Mouse (Mus musculus) CD8-positive naive resting alpha-beta T cell, adult 2 months (primary cell): ENCODE results near the gene Olfm1.

ENCODE experiments used
- DNase-seq, 2 experiments: peaks; one replicate each; pipeline ENCODE4 v3.0.0; 2022; ENCODE audit warnings: low read depth in 2 of 2, low spot score in 2 of 2

Gene Olfm1

DNA sequence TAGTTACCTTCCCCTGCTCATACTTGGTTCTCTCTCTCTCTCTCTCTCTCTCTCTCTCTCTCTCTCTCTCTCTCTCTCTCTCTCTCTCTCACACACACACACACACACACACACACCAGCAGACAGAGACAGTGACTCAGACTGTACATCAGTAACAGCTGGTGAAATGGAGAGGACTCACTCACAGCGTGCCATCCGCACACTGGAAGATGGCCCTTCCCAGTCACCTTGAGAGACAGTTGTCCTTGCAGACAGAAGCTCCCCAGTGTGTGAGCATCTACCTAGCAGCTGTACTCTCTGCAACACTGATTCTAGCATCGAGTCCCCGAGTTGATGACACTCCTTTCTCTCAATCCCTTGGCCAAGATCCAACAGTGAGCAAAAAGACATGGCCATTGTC lies 35.6 kb downstream of the Olfm1 start:
- no peak for DNase-seq

DNA sequence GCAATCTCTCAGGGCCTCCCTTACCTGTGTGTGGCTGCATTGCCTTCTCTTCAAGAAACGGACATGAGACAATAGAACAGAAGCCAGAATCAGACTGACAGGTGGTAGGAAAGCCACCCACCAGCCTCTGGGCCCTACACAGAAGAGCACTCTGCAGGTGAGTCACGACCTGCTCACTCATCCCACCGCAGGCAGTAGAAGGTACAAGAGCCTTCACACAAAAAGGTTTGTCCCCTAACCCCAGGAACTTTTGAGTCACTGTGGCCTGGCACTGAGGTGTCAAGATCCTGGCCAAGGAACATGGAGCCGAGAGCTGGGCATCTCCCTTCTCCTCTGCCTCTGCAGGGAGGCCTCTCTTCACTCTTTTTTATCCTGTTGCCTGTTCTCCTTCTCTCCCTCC lies 42.3 kb downstream of the Olfm1 start:
- no peak for DNase-seq

DNA sequence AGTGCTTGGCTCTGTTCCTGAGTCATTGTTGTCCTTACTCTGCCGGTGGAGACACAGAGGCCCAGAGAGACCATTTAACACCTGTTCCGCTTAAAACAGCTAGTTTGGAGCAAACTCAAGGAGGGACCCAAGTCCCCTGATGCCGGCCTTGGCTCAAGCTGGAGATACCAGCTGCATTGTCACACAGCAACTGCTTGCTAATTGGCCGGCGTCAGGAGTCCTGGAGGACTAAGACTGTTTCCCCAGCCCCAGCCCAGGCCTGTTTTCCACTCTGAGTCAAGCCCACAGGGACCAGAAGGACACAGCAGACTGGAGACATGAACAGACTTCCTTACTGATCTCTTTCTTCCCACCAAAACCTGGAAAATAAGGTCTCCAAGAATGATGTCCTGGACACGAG lies 43.7 kb downstream of the Olfm1 start:
- no peak for DNase-seq

DNA sequence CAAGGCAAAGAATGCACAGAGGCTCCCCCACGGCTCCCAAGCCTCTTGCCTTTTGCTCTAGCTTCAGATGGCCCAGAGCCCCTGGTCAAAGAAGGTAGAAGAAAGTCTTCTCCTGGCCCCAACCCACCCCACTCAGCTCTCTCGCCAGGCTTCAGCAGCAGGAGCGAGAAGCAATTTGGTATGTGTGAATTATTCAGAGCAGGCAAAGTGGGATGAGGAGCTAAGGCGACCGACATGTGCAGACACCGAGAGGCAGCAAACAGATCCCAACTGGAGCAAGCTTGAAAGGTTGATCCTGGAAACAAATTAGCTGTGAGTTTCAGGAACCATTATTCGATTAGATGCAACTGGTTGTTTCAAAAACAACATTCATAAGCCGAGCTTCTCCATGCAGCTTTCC lies 46.8 kb downstream of the Olfm1 start:
- DNase-seq = no peak

DNA sequence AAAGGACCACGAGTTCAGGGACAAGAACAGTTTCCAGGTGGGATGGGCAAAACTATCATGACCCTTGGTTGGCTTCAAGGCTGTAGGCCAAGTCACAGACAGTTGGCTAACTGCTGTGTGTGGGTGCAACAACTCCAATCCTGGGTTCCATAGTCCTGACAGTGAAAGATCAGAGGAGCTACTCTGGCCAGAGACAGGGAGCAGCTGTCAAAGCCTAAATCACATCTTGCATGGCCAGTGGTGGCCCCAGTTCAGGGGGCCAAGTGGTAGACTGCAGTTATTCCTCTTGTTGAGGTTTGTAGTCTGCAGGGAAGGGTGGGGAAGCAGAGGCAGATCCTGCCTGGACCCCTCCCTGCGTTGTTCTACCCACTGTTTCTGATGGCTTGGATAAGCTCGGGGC lies 48.1 kb downstream of the Olfm1 start:
- no peak for DNase-seq

GRCm38 (mm10) chr2:28241520-28242221 lies 48.9 kb downstream of the Olfm1 start:
- DNase-seq = no peak

DNA sequence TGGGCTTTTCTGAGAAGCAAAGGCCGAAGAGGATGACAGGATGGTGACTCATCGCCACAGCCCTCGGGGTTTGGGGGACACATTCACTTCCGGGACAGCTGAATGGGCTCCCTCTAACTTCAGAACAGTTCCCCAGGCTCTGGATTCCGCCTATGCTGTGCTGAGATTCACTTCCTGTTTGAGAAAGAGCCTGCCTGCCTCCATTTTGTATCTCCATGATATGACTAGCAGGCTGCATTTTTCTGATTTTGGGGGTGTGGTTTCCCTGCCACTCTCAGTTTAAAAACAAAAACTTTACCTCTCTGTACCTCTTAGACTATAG lies 49.4 kb downstream of the Olfm1 start:
- peak; percentile 3 to 6 for DNase-seq

GRCm38 (mm10) chr2:28244667-28245395 lies 52.0 kb downstream of the Olfm1 start:
- DNase-seq = no peak

GRCm38 (mm10) chr2:28246110-28246653 lies 53.4 kb downstream of the Olfm1 start:
- no peak for DNase-seq

DNA sequence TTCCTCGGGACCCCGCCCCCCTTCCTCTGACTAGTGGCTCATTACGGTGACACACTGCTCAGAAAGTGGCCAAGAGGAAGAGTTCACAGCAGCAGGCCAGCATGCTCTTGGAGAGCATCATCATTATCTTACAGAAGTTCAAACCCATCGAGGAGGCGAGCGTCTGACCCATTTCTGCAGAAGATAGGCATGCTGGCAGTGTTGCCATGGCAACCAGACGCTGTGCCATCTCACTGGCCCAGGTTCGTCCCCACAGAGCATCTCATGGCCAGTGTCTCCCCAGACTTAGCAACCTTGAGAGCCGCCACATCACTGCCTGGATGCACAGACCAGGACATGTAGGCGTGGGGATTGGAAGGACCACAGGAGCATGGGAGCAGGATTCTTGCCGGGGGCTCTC lies 54.3 kb downstream of the Olfm1 start:
- no peak for DNase-seq

GRCm38 (mm10) chr2:28252554-28252953 lies 59.8 kb downstream of the Olfm1 start:
- DNase-seq = no peak

DNA sequence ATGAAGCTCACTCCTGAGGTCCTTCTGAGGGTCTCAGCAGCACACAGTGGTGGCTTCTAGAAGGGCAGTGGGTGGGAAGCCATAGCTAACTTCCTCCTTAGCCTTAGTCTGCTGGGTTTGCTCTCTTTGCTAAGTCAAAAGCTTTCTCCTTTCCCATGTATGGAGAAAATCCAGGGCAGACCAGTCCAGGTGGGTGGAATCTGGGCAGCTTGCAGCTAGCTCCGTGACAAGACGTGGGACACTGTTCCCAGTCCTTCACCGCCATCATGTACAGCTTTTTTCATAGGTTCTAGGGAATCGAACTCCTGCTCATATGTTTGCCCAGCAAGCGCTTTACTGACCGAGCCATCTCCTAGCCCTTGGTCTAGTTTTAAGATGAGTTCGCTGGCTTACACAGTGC lies 63.2 kb downstream of the Olfm1 start:
- DNase-seq = no peak

DNA sequence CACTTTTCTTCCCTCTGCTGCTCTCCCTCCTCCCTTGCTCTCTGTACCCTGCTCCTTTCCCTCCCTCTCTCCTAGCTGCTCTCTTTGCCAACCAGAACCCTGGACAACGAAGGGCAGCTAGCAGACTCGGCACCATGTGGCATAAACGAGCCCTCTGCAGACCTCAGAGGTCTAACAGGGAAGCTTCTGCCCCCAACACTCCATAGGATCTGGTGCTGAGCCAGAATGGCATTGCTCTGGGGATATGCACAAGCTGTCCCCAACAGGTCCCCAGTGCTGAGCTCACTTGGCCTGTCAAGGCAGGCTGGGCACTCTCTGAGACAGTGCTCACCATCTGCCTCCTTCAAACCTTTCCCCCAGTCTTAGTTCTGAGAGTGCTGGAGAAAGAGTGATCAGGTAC lies 68.6 kb downstream of the Olfm1 start:
- no peak for DNase-seq

DNA sequence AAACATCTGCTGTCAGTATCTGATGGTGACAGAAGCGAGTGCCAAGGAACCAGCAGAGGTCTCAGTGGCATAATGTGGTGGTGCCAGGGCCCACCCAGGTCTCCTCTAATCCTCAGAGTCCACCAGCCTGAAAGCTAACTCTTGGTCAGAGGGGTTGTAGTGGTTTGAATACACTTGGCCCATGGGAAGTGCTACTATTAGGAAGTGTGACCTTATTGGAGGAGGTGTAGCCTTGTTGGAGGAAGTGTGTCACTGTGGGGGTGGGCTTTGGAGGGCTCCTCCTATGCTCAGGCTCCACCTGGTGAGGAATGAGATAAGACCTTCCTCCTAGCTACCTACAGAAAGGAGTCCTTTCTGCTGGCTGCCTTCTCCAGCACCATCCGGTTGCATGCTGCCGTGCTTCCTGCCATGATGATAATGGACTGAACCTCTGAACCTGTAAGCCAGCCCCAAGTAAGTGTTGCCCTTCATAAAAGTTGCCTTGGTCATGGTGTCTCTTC lies 75.0 kb downstream of the Olfm1 start:
- no peak for DNase-seq

GRCm38 (mm10) chr2:28270561-28270960 lies 77.8 kb downstream of the Olfm1 start:
- DNase-seq = no peak

- DNase-seq = no peak
Observed at GRCm38 (mm10) chr2:28272218-28272965, 79.6 kb downstream of the Olfm1 start.

GRCm38 (mm10) chr2:28274006-28274405 lies 81.2 kb downstream of the Olfm1 start:
- no peak for DNase-seq

DNA sequence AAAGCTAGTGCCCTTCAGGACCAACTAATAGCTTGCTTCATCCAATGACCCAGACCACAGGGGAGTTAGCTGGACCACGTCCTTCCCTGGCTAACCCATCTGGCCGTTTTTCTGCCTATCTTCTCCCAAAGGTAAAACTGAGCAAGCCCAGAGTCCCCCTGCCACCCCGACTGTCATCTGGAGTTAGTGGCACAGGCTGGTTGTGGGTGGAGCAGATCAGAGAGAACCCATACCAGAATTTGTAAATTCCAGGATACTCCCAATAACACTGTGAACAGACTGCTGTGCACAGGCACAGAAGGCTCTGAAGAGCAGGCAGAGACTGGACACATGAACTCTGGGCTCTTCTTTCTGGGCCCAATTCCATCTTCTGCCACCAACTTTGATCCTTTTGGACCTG lies 82.6 kb downstream of the Olfm1 start:
- no peak for DNase-seq

DNA sequence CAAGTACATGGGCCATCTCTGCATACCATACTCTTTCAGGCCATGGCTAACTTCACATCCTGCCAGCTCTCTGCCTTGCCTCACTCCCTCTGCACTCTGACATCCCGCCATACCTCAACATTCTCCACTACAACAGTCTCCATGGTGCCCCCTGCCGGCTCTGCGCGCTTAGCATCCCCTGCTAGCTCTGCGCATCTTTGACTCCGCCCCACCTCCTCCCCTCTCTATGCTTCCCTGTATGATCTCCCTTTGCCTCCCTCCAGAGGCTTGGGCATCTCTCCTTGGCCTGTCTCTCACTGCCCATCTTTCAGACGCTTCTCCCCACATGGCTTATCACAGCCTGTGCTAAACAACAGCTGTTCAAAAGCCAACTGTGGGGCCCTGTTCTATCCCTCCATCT lies 85.4 kb downstream of the Olfm1 start:
- DNase-seq = no peak

GRCm38 (mm10) chr2:28278853-28279252 lies 86.1 kb downstream of the Olfm1 start:
- DNase-seq = no peak
